Mouse (Mus musculus) telencephalon, adult 2 months (tissue): ENCODE data around the gene Map7d2.

ENCODE experiments used
- DNase-seq: peaks from one replicate; pipeline ENCODE4 v3.0.0-alpha.2; 2011; ENCODE audit warnings: low read depth, low spot score

Gene Map7d2

DNA sequence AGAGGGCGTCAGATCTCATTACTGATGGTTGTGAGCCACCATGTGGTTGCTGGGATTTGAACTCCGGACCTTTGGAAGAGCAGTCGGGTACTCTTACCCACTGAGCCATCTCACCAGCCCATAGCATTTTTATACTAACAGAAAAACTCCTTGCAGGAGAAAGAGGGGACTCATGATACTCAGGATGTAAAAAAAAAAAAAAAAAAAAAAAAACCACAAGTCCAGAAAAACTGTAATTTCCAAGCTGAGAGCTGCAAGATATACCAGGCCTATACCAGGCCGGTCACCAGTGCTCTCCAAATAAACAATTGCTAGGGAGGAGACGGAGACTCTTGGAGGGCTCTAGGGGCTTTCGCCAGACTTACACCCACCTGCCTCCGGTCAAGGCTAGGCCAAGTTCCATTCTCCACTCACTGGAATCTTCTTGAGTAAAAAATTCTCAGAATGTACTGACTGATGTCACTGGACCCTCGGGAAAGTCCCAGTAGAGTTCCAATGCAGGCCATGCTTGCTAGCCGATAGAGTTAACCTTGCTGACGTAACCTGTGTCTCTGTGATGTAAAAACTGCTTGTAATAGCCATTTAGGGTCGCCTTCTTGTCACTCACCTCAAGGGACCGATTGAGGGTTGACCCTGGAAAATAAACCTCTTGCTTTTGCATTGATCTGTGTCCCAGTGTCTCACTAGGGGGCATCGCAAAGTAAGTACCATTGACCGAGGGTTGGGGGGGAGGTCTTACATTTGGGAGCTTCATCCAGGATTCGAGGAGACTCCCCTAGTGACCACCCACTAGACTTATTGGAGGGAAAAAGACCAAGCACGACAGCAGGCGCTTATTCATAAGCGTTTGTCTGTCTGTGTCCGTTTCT is 95.7 kb downstream of the Map7d2 start:
- no peak for DNase-seq

DNA sequence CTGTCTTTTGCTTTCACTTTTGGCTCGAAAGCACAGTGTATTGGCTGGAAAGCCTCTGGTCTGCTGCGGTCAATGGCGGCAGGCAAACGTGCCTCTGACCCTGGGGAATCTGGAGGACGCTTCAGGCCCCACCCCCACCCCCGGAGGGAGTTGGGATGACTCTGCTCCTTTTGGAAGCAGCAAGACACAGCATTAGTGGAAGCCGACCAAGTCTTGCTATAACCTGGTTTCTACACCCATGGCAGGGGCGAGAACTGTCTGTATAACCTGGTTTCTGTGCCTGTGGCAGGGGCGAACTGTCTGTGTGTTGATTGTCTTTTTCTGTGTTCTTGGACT is 96.3 kb downstream of the Map7d2 start:
- DNase-seq, result no peak

DNA sequence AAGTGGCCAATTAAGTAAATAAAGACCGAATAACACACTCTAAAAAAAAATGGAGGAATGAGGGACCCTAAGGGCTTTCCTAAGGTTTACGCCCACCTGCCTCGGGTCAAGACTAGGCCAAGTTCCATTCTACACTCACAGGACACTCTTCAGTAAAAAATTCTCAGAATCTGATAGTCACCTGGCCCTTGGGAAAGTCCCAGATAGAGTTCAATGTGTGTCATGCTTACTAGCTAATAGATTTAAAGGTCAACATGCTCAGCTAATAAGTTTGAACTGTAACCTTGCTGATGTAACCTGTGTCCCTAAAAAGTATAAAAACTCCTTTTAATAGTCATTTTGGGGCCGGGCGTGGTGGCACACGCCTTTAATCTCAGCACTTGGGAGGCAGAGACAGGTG is 101.2 kb downstream of the Map7d2 start:
- no peak for DNase-seq

DNA sequence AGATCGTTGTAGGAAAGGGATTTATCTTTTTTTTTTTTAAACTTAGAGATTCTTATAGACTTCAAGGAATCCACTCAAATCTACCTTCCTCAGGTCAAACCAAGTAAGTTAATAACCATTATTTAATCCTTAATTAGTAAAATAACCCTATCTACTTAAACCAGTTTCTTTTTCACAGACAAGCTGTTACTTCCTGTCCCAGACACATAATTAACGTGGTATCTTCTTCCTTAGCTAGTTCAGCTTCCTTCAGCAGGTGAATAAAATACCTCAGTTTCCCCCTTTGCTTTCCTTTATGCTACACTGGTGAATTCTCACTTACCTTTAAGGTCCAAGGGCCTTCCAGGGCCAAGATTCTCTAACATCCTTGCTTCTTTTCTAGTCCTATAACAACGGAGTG is 107.4 kb downstream of the Map7d2 start:
- DNase-seq, result no peak

DNA sequence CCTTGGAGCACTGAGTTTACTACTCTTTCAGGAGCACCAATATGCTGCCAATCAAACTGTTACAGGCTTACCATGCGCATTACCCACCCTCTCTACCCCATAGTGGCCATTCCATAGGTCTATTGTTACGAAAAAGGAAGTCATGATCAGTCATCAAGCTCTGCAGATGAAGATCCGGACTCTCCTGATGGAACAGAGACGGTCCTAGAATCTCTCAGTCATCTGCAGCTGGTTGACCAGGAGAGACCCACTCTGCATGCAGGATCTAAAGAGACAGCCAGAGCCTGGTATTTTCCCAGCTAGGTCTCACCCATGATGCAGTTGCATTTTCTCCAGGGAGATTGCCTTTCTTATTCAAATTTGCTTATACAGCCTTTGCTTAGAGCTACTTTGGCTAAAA is 108.3 kb downstream of the Map7d2 start:
- DNase-seq, result no peak

DNA sequence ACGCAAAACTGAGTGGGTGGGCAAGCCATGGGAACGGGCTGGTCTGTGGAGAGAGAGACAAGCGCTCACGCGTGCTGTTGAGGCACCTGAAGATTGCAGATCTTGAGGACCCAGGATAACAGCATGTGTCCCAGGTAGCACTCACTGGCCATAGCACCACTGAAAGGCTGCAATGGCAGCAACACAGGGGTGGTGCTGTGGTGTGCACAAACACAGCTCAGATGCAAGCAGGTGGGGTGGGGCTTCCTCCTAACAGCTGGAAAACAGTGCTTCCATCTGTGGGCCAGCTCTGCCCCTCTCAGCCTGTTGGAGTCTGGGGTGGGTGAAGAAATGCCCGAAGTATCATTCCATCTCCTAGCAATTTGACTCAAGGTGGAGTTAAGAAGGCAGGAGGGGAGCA is 112.0 kb downstream of the Map7d2 start, which contains the start of gene Bclaf3:
Gene Bclaf3, plus strand, starts transcription at position 301 of the 400 bp plus-strand sequence.
- DNase-seq, result no peak

DNA sequence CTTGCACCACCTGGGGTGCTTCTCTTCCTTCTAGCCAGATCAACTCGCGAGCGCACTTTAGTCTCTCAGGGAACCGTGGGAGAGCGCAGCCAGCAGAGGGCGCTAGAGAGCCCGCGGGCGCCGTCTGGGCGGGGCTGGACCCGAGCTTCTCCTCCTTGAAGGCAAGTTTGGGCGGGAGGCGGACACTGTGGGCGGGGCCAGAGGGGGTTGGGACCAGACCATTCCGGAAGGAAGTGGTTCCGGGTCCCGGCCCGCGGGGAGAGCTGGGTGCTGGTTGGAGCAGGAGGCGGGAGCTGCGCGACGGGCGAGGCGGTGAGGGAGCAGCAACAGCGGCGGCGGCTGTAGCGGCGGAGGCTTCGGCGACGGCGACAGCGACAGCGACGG is 118.0 kb downstream of the Map7d2 start:
- peak; percentile 86 for DNase-seq

DNA sequence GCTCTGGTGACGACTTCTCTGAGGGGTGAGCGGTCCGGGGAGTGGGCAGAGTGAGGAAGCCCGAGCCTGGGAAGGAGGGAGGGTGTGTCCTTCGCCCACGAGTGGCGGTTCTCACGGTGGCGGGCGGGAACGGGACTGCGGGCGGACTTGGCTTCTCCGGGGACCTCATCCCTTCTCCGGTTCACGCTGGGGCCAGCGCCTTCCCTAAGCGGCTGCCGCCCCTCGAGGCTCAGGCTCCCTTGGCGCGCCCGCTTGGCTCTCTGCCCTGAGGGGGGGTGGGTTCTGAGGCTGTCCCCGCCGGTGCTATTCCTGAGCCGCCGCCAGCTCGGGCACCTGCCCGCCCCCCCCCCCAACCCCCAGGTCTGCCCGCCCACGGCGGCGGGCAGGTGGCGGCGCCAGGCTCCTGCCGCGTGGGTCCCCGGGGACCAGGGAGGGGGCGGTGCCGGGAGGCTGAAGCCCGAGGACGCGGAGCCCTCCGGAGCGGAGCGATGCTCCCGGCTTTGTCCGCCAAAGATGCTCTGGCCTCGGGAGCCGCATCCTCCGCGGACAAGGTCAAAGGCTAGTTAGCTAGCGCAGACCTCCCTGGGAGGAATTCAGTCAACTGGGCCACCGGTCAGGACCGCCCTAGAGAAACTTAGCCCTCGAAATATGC is 118.6 kb downstream of the Map7d2 start:
- DNase-seq, result no peak

DNA sequence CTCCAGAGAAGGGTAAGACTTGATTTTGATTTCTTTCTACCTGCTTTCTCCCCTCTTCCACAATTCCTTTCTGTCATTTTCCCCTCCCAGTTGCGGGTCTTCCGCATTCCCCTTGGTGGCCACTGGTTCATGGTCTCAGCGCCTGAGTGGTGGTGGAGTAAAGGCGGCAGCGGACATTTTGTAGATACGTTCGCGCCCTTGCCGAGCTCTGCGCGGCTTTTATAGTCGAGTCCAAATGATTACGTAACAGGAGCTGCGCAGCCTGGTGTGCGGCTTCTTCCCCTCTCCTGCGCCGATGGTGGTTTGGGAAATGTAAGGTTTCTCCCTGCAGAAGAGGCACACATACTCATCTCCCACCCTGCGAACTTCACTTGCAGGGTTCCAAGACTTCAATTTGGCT is 127.6 kb downstream of the Map7d2 start:
- DNase-seq, result no peak

DNA sequence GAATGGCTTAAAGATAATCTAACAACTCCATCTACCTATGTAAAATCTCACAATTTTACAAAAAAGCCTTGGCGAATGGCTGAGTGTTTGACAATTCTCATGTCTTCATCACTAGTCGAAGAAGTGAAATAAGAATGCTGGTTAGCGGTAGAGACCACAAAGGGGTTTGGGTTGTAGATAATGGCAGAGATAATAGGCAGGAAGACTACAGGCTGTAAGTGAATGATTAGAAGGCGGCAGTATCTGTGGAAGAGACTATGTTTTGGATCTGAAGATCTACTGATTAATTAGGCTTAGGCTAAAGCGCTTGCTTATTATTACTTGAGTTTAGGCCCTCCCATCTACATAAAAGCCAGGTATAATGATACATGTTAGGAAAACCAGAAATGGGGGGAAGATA is 132.7 kb downstream of the Map7d2 start:
- DNase-seq, result no peak
